Mouse (Mus musculus): ENCODE data around the gene Slco1a1. TPM values are rescaled to one million over a fixed set of nuclear protein-coding genes. Genes with fewer than 3 reads are reported as not detected.
A peak's percentile ranks its signal among the peaks of the same experiment; 100 is the strongest.
"Not testable (repeated sequence)": the region's sequence is repeated elsewhere in the genome, so short reads cannot be mapped to it uniquely, and the experiment has no call there.

Gene Slco1a1
- polyA plus RNA-seq (2015; fragmentation: Nextera tagmentation; extraction: Ambion mirVana): not detected in 2 replicates

DNA sequence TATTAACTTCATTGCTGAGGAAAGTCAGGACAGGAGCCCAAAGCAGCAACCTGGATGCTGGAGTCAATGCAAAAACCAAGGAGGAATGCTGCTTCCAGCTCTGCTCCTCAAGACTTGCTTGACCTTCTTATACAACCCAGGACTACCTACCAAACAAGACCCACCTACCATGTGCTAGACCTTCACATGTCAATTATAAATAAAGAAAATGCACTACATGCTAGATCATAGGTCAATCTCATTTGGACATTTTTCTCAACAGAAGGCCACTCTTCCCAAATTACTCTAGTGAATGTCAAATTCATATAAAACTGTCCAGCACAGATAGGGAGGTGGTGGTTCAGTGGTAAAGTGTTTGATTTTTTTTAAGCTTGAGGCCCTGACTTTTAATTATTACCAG is at the start of gene Slco1a1:
Slco1a1 (minus strand) TSS at position 101 of the 400 bp plus-strand sequence.
- Histone ChIP-seq H3K36me3 (no peaks in the 10 kb centered on the region), H3K27ac (no peak within 1 kb of the TSS), H3K4me3 (replicated peaks) (no peak within 1 kb of the TSS), H3K9ac (replicated peaks) (no peak within 1 kb of the TSS), H3K4me1 (replicated peaks) (no peaks in the 10 kb centered on the region), H3K9me3 (no peaks in the 10 kb centered on the region), H3K4me2 (replicated peaks) (no peak within 1 kb of the TSS), H3K27me3 (no peaks in the 10 kb centered on the region)
- no peak for ATAC-seq

DNA sequence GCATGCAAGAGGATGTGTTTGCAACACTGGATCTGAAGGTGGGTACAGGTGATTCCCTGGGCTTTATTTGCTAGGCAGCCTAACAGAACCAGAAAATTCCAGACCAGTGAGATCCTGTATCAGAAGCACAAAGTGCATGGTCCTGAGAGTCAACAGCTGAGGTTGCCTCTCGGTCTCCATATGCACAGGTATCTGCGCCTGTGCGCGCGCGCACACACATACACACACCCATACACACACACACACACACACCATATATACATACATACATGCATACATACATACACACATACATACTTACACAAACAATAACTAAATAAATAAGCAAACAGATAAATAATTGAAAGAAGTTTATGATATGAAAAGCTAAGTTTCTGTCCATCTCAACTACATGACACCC is 40.0 kb upstream of the Slco1a1 start:
- H3K27ac ChIP-seq: no peak overlapping the region
- no peak overlapping the region for H3K4me3 ChIP-seq (replicated peaks)
- H3K4me1 ChIP-seq (replicated peaks): no peaks in the 10 kb centered on the region
- H3K9ac ChIP-seq (replicated peaks): no peak overlapping the region
- WGBS: 98% methylated on average over 6 of the region's 6 CpGs
- no peaks in the 10 kb centered on the region for H3K36me3 ChIP-seq
- H3K4me2 ChIP-seq (replicated peaks): no peak overlapping the region
- no peaks in the 10 kb centered on the region for H3K27me3 ChIP-seq
- no peaks in the 10 kb centered on the region for H3K9me3 ChIP-seq
- ATAC-seq: no peak

GRCm38 (mm10) chr6:141984644-141985043 is 37.9 kb upstream of the Slco1a1 start:
- no peaks in the 10 kb centered on the region for H3K9me3 ChIP-seq
- no peaks in the 10 kb centered on the region for H3K27me3 ChIP-seq
- H3K36me3 ChIP-seq: no peaks in the 10 kb centered on the region
- no peak overlapping the region for H3K9ac ChIP-seq (replicated peaks)
- no peak overlapping the region for H3K27ac ChIP-seq
- WGBS: 81% methylated on average over 3 of the region's 3 CpGs
- no peak overlapping the region for H3K4me3 ChIP-seq (replicated peaks)
- H3K4me2 ChIP-seq (replicated peaks): no peak overlapping the region
- ATAC-seq: no peak
- no peaks in the 10 kb centered on the region for H3K4me1 ChIP-seq (replicated peaks)

- Histone ChIP-seq H3K36me3 (no peaks in the 10 kb centered on the region), H3K4me3 (replicated peaks) (no peak overlapping the region), H3K4me1 (replicated peaks) (no peaks in the 10 kb centered on the region), H3K27ac (no peak overlapping the region), H3K9ac (replicated peaks) (no peak overlapping the region), H3K4me2 (replicated peaks) (no peak overlapping the region), H3K27me3 (no peaks in the 10 kb centered on the region), H3K9me3 (no peaks in the 10 kb centered on the region)
- WGBS: 89% methylated on average over 1 of the region's 1 CpGs
- ATAC-seq: no peak
These were observed 15.7 kb upstream of the Slco1a1 start for GRCm38 (mm10) chr6:141962420-141962819.

DNA sequence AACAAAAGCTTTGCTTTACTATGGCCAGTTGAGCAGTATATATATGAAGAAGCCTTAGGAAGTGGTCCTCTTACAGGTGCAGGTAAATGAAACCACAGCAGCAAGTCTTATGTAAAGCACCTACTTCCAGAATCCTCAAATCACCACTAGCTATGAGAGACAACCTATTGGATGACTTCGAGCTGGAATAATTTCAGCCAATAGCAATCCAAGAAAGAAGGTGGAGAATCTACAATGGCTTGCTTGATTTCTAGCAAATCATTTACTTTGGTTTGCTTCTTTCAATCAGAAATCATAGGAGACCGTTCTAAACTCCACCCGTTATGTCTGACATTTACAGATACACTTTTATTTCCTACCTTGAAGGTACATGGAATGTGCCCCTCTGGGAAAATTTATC is 15.1 kb upstream of the Slco1a1 start:
- 94% methylated on average over 3 of the region's 3 CpGs for whole genome bisulfite sequencing
- ATAC-seq: no peak
- Histone ChIP-seq H3K4me2 (replicated peaks) (no peak overlapping the region), H3K4me1 (replicated peaks) (no peaks in the 10 kb centered on the region), H3K4me3 (replicated peaks) (no peak overlapping the region), H3K9me3 (no peaks in the 10 kb centered on the region), H3K9ac (replicated peaks) (no peak overlapping the region), H3K27me3 (no peaks in the 10 kb centered on the region), H3K27ac (no peak overlapping the region), H3K36me3 (no peaks in the 10 kb centered on the region)

DNA sequence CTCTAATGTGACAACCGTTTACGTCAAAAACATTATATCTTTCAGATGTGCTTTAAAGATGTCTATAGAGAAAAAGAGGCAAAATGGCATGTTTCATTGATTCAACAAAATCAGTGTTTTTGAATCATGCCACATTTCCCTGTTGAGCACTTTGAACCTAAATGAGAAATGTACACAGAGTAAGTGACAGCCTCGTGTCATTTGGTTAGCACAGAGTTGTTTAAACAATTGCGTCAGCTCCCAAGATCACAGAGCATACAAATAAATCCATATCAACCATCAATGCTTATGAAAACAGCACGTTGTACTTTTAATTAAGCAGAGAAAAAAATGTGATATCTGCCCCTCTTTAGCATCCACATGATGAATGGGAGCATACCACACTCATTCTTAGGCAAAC is 13.7 kb upstream of the Slco1a1 start:
- no peaks in the 10 kb centered on the region for H3K4me1 ChIP-seq (replicated peaks)
- H3K4me2 ChIP-seq (replicated peaks): no peak overlapping the region
- H3K9ac ChIP-seq (replicated peaks): no peak overlapping the region
- no peak overlapping the region for H3K4me3 ChIP-seq (replicated peaks)
- H3K9me3 ChIP-seq: no peaks in the 10 kb centered on the region
- no peak overlapping the region for H3K27ac ChIP-seq
- 84% methylated on average over 5 of the region's 5 CpGs for WGBS
- ATAC-seq: no peak
- H3K36me3 ChIP-seq: no peaks in the 10 kb centered on the region
- H3K27me3 ChIP-seq: no peaks in the 10 kb centered on the region

DNA sequence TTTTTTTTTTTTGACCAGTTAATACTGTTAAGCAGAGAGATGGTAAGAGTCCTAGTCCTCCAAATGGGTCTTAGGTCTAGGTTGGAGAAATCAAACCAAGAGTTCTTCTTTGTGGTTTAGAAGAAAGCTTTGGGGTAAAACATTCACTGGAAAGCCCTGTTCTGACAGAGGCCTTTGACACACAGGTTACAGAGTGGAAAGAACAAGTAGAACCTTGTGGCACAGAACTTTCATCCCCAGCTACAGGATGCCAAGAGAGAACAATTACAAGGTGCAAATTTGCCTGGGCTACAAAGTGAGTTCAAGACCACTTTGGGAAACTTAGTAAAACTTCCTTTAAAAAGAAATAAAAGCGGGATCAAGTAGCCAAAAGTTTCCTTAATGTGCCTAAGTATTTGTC is 6.3 kb downstream of the Slco1a1 start:
- H3K36me3 ChIP-seq: no peaks in the 10 kb centered on the region
- H3K9me3 ChIP-seq: no peaks in the 10 kb centered on the region
- H3K4me3 ChIP-seq (replicated peaks): no peak overlapping the region
- H3K4me2 ChIP-seq (replicated peaks): no peak overlapping the region
- 90% methylated on average over 1 of the region's 1 CpGs for WGBS
- H3K9ac ChIP-seq (replicated peaks): no peak overlapping the region
- H3K4me1 ChIP-seq (replicated peaks): no peaks in the 10 kb centered on the region
- ATAC-seq: no peak
- no peak overlapping the region for H3K27ac ChIP-seq
- no peaks in the 10 kb centered on the region for H3K27me3 ChIP-seq

GRCm38 (mm10) chr6:141898197-141898596 is 48.6 kb downstream of the Slco1a1 start:
- Histone ChIP-seq H3K27me3 (no peaks in the 10 kb centered on the region), H3K9ac (replicated peaks) (no peak overlapping the region), H3K4me2 (replicated peaks) (no peak overlapping the region), H3K36me3 (no peaks in the 10 kb centered on the region), H3K9me3 (no peaks in the 10 kb centered on the region), H3K4me1 (replicated peaks) (no peaks in the 10 kb centered on the region), H3K4me3 (replicated peaks) (no peak overlapping the region), H3K27ac (no peak overlapping the region)
- ATAC-seq: 0 out of 2 replicates have a peak, but pooled peaks have one; percentile 55
- WGBS: 74% methylated on average over 2 of the region's 2 CpGs

- WGBS: 70% methylated on average over 2 of the region's 2 CpGs
- no peak for ATAC-seq
- Histone ChIP-seq H3K36me3 (no peaks in the 10 kb centered on the region), H3K9me3 (no peaks in the 10 kb centered on the region), H3K4me3 (replicated peaks) (no peak overlapping the region), H3K4me1 (replicated peaks) (no peaks in the 10 kb centered on the region), H3K27me3 (no peaks in the 10 kb centered on the region), H3K9ac (replicated peaks) (no peak overlapping the region), H3K4me2 (replicated peaks) (no peak overlapping the region), H3K27ac (no peak overlapping the region)
These were observed 57.0 kb downstream of the Slco1a1 start for GRCm38 (mm10) chr6:141889723-141890122.

DNA sequence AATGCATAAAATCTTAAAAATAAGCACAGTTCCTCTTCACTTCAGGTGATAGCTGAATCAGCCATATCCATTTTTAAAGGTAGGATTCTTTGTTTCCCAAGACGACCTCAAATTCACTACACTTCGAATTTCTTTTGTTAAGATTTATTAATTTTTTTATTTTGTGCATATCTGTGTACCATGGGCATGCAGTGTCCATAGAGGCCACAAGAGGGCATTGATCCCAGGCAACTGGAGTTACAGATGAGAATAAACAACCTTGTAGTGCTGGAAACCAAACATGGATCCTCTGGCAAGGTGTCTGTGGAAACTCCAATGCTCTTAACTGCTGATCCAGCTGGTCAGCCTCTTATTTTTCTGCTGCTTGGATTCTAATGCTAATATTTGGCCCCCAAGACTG is 58.5 kb downstream of the Slco1a1 start:
- no peaks in the 10 kb centered on the region for H3K9me3 ChIP-seq
- H3K27ac ChIP-seq: no peak overlapping the region
- 63% methylated on average over 2 of the region's 2 CpGs for WGBS
- no peak overlapping the region for H3K4me2 ChIP-seq (replicated peaks)
- no peaks in the 10 kb centered on the region for H3K36me3 ChIP-seq
- H3K4me3 ChIP-seq (replicated peaks): no peak overlapping the region
- no peak for ATAC-seq
- H3K4me1 ChIP-seq (replicated peaks): no peaks in the 10 kb centered on the region
- H3K9ac ChIP-seq (replicated peaks): no peak overlapping the region
- H3K27me3 ChIP-seq: no peaks in the 10 kb centered on the region

- ATAC-seq: no peak
- no peak overlapping the region for H3K4me3 ChIP-seq (replicated peaks)
- no peaks in the 10 kb centered on the region for H3K27me3 ChIP-seq
- H3K27ac ChIP-seq: no peak overlapping the region
- WGBS: 48% methylated on average over 1 of the region's 1 CpGs
- H3K9me3 ChIP-seq: no peaks in the 10 kb centered on the region
- no peaks in the 10 kb centered on the region for H3K4me1 ChIP-seq (replicated peaks)
- no peak overlapping the region for H3K4me2 ChIP-seq (replicated peaks)
- H3K9ac ChIP-seq (replicated peaks): no peak overlapping the region
- no peaks in the 10 kb centered on the region for H3K36me3 ChIP-seq
These were observed 64.2 kb downstream of the Slco1a1 start for GRCm38 (mm10) chr6:141882581-141882980.

DNA sequence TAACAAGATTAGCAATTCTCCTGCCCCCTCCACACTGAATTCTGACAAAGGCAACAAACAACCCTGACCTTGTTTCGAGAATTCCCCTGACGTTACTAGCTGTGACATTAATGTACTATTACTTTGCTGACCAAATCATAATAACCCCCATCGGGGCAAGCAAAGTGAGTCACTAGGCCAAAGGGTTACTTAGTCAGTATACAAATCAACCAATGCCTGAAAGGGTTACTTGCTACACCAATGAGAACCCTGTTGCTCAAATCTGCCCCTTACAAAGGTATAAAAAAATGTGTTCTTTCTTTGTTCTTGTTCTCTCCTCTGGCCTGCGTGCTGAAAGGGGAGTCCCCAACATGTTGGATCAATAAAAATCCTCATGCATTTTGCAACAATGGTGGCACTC is 71.0 kb downstream of the Slco1a1 start:
- not testable (repeated sequence) for ATAC-seq; H3K9me3 ChIP-seq; H3K36me3 ChIP-seq; H3K27me3 ChIP-seq; H3K4me3 ChIP-seq (replicated peaks); H3K4me1 ChIP-seq (replicated peaks); H3K4me2 ChIP-seq (replicated peaks); H3K27ac ChIP-seq; H3K9ac ChIP-seq (replicated peaks)
- 70% methylated on average over 4 of the region's 4 CpGs for WGBS

DNA sequence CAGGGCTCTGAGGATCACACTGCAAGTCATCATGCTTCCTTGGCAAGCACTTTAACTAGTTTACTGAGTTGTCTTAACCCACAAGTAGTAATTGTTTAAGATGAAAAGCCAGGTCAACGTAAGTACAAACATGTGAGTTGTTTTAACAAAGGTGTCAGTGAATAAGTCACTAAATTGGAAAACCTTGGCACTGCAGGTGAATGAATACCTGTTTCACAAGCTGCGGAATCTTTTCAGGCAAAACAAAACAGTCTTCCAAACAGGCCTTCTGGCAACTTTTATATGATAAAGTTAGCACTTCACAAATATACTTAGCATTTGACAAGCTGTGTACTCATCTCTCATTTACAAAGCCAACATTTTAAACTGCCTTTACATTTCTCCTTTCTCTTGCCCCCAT is 75.1 kb downstream of the Slco1a1 start:
- 85% methylated on average over 2 of the region's 2 CpGs for WGBS
- no peaks in the 10 kb centered on the region for H3K27me3 ChIP-seq
- no peak overlapping the region for H3K27ac ChIP-seq
- H3K9ac ChIP-seq (replicated peaks): no peak overlapping the region
- H3K4me1 ChIP-seq (replicated peaks): no peaks in the 10 kb centered on the region
- no peaks in the 10 kb centered on the region for H3K36me3 ChIP-seq
- no peak for ATAC-seq
- no peak overlapping the region for H3K4me2 ChIP-seq (replicated peaks)
- H3K4me3 ChIP-seq (replicated peaks): no peak overlapping the region
- H3K9me3 ChIP-seq: no peaks in the 10 kb centered on the region
